Mouse (Mus musculus): ENCODE data around the gene Wnt9b. TPM values are rescaled to one million over a fixed set of nuclear protein-coding genes. Genes with fewer than 3 reads are reported as not detected.

Wnt9b gene
- total and polyA plus RNA-seq, 3 experiments = 0.41 to 0.75 (median 0.70) TPM

GRCm38 (mm10) chr11:103722040-103722481 is 27.6 kb downstream of the Wnt9b start:
- 19% methylated on average over 9 of the region's 9 CpGs for WGBS
- Histone ChIP-seq H3K27me3 (ENCODE audit: control insufficient read depth, insufficient read depth, low read length) (no peaks in the 10 kb centered on the region), H3K79me2 (replicated peaks; ENCODE audit: control insufficient read depth, insufficient read depth, low read length) (no peaks in the 10 kb centered on the region), H3K4me3 (no peak overlapping the region), H3K9ac (ENCODE audit: low read depth, low read length) (no peak overlapping the region), H3K27ac (no peak overlapping the region), H3K4me1 (ENCODE audit: control insufficient read depth, insufficient read depth, low read length) (peaks cover under 1% of the 10 kb centered on the region; the same call in 1 of the 2 replicates), H3K36me3 (ENCODE audit: control insufficient read depth, insufficient read depth, low read length) (no peaks in the 10 kb centered on the region)
- intact Hi-C loops (cut with DNase I) = loop anchor here (5.0 kb wide), 1 partner anchor 45 kb away; no protein-coding TSS in a partner anchor
- no peak for DNase-seq
- TF ChIP-seq EP300 (IDR thresholded peaks at IDR 0.05; ENCODE audit: insufficient read depth, low read depth, low read length) (no peak), POLR2A (IDR thresholded peaks at IDR 0.05; ENCODE audit: insufficient read depth, low read depth, low read length) (no peak), CTCF (IDR thresholded peaks at IDR 0.05) (no peak)

- Histone ChIP-seq H3K27ac (no peak overlapping the region), H3K9ac (ENCODE audit: low read depth, low read length) (no peak overlapping the region), H3K27me3 (ENCODE audit: control insufficient read depth, insufficient read depth, low read length) (no peaks in the 10 kb centered on the region), H3K36me3 (ENCODE audit: control insufficient read depth, insufficient read depth, low read length) (no peaks in the 10 kb centered on the region), H3K4me3 (no peak overlapping the region), H3K79me2 (replicated peaks; ENCODE audit: control insufficient read depth, insufficient read depth, low read length) (no peaks in the 10 kb centered on the region), H3K4me1 (ENCODE audit: control insufficient read depth, insufficient read depth, low read length) (no peaks in the 10 kb centered on the region)
- 31% methylated on average over 15 of the region's 15 CpGs for WGBS
- DNase-seq = peak in 1 of 2 experiments; percentile 9
- intact Hi-C loops (cut with DNase I) = loop anchor here (5.0 kb wide), 1 partner anchor 44 kb away; no protein-coding TSS in a partner anchor
- no peak for TF ChIP-seq POLR2A (IDR thresholded peaks at IDR 0.05; ENCODE audit: insufficient read depth, low read depth, low read length)
- TF ChIP-seq CTCF (IDR thresholded peaks at IDR 0.05) = peak; percentile 73
- TF ChIP-seq EP300 (IDR thresholded peaks at IDR 0.05; ENCODE audit: insufficient read depth, low read depth, low read length) = no peak
Observed at GRCm38 (mm10) chr11:103721468-103722039, 28.1 kb downstream of the Wnt9b start.

GRCm38 (mm10) chr11:103719436-103719835 is 30.2 kb downstream of the Wnt9b start:
- WGBS = 89% methylated on average over 5 of the region's 5 CpGs
- intact Hi-C loops (cut with DNase I) = no loop called here
- H3K4me1 ChIP-seq (ENCODE audit: control insufficient read depth, insufficient read depth, low read length) = no peaks in the 10 kb centered on the region
- H3K27me3 ChIP-seq (ENCODE audit: control insufficient read depth, insufficient read depth, low read length) = no peaks in the 10 kb centered on the region
- no peak overlapping the region for H3K9ac ChIP-seq (ENCODE audit: low read depth, low read length)
- no peak overlapping the region for H3K4me3 ChIP-seq
- H3K79me2 ChIP-seq (replicated peaks; ENCODE audit: control insufficient read depth, insufficient read depth, low read length) = no peaks in the 10 kb centered on the region
- TF ChIP-seq CTCF (IDR thresholded peaks at IDR 0.05) = no peak
- no peak for TF ChIP-seq POLR2A (IDR thresholded peaks at IDR 0.05; ENCODE audit: insufficient read depth, low read depth, low read length)
- no peak for TF ChIP-seq EP300 (IDR thresholded peaks at IDR 0.05; ENCODE audit: insufficient read depth, low read depth, low read length)
- no peak for DNase-seq
- H3K36me3 ChIP-seq (ENCODE audit: control insufficient read depth, insufficient read depth, low read length) = no peaks in the 10 kb centered on the region
- H3K27ac ChIP-seq = no peak overlapping the region

GRCm38 (mm10) chr11:103716971-103717370 is 32.6 kb downstream of the Wnt9b start:
- Histone ChIP-seq H3K36me3 (ENCODE audit: control insufficient read depth, insufficient read depth, low read length) (no peaks in the 10 kb centered on the region), H3K27ac (no peak overlapping the region), H3K9ac (ENCODE audit: low read depth, low read length) (no peak overlapping the region), H3K4me3 (no peak overlapping the region), H3K79me2 (replicated peaks; ENCODE audit: control insufficient read depth, insufficient read depth, low read length) (no peaks in the 10 kb centered on the region), H3K27me3 (ENCODE audit: control insufficient read depth, insufficient read depth, low read length) (no peaks in the 10 kb centered on the region), H3K4me1 (ENCODE audit: control insufficient read depth, insufficient read depth, low read length) (no peaks in the 10 kb centered on the region)
- WGBS = 57% methylated on average over 9 of the region's 9 CpGs
- no peak for DNase-seq
- TF ChIP-seq CTCF (IDR thresholded peaks at IDR 0.05) = no peak
- TF ChIP-seq EP300 (IDR thresholded peaks at IDR 0.05; ENCODE audit: insufficient read depth, low read depth, low read length) = no peak
- TF ChIP-seq POLR2A (IDR thresholded peaks at IDR 0.05; ENCODE audit: insufficient read depth, low read depth, low read length) = no peak
- intact Hi-C loops (cut with DNase I) = no loop called here

GRCm38 (mm10) chr11:103714074-103714473 is 35.5 kb downstream of the Wnt9b start:
- Histone ChIP-seq H3K4me1 (ENCODE audit: control insufficient read depth, insufficient read depth, low read length) (no peaks in the 10 kb centered on the region), H3K79me2 (replicated peaks; ENCODE audit: control insufficient read depth, insufficient read depth, low read length) (no peaks in the 10 kb centered on the region), H3K27ac (no peak overlapping the region), H3K36me3 (ENCODE audit: control insufficient read depth, insufficient read depth, low read length) (no peaks in the 10 kb centered on the region), H3K4me3 (no peak overlapping the region), H3K9ac (ENCODE audit: low read depth, low read length) (no peak overlapping the region), H3K27me3 (ENCODE audit: control insufficient read depth, insufficient read depth, low read length) (no peaks in the 10 kb centered on the region)
- WGBS = 83% methylated on average over 2 of the region's 2 CpGs
- no peak for DNase-seq
- intact Hi-C loops (cut with DNase I) = no loop called here
- TF ChIP-seq CTCF (IDR thresholded peaks at IDR 0.05) = no peak
- no peak for TF ChIP-seq EP300 (IDR thresholded peaks at IDR 0.05; ENCODE audit: insufficient read depth, low read depth, low read length)
- no peak for TF ChIP-seq POLR2A (IDR thresholded peaks at IDR 0.05; ENCODE audit: insufficient read depth, low read depth, low read length)

- Histone ChIP-seq H3K4me3 (no peak overlapping the region), H3K4me1 (ENCODE audit: control insufficient read depth, insufficient read depth, low read length) (peaks cover 4% of the 10 kb centered on the region), H3K79me2 (replicated peaks; ENCODE audit: control insufficient read depth, insufficient read depth, low read length) (no peaks in the 10 kb centered on the region), H3K27me3 (ENCODE audit: control insufficient read depth, insufficient read depth, low read length) (no peaks in the 10 kb centered on the region), H3K9ac (ENCODE audit: low read depth, low read length) (no peak overlapping the region), H3K36me3 (ENCODE audit: control insufficient read depth, insufficient read depth, low read length) (no peaks in the 10 kb centered on the region), H3K27ac (no peak overlapping the region)
- intact Hi-C loops (cut with DNase I) = no loop called here
- 58% methylated on average over 28 of the region's 28 CpGs for WGBS
- DNase-seq = no peak
- no peak for TF ChIP-seq EP300 (IDR thresholded peaks at IDR 0.05; ENCODE audit: insufficient read depth, low read depth, low read length)
- TF ChIP-seq CTCF (IDR thresholded peaks at IDR 0.05) = no peak
- no peak for TF ChIP-seq POLR2A (IDR thresholded peaks at IDR 0.05; ENCODE audit: insufficient read depth, low read depth, low read length)
Observed at GRCm38 (mm10) chr11:103711851-103712587, 37.6 kb downstream of the Wnt9b start.
